Mouse (Mus musculus) hindbrain, embryonic 11.5 days (tissue): ENCODE results near the gene Olfr204. TPM values are rescaled to one million over a fixed set of nuclear protein-coding genes. Genes with fewer than 3 reads are reported as not detected.
"Not testable (repeated sequence)": the region's sequence is repeated elsewhere in the genome, so short reads cannot be mapped to it uniquely, and the experiment has no call there.

Source experiments
- ATAC-seq: fragments of 200-750 bp; cut with Nextera tagmentation; 2 replicates; pipeline ENCODE4 v1.8.0; 2017; ENCODE audit warnings: mild to moderate bottlenecking, moderate TSS enrichment, moderate library complexity; ENCODE audit not compliant: low FRiP score
- DNase-seq: peaks from one replicate; pipeline ENCODE4 v3.0.0-alpha.2; 2015; ENCODE audit warnings: low spot score
- H3K27ac ChIP-seq: fragments of 300-500 bp; sonication (generic); 2 replicates; pipeline ENCODE4 v1.5.1; 2014; ENCODE audit warnings: mild to moderate bottlenecking, low read depth, low read length
- H3K27me3 ChIP-seq: fragments of 300-500 bp; sonication (generic); 2 replicates; pipeline ENCODE4 v1.6.1; 2014; ENCODE audit warnings: mild to moderate bottlenecking, low read length, moderate library complexity, mixed read lengths; ENCODE audit not compliant: control insufficient read depth, insufficient read depth
- H3K36me3 ChIP-seq: fragments of 300-500 bp; sonication (generic); 2 replicates; pipeline ENCODE4 v1.6.1; 2014; ENCODE audit warnings: mild to moderate bottlenecking, low read length, moderate library complexity, mixed read lengths; ENCODE audit not compliant: control insufficient read depth, insufficient read depth
- H3K4me1 ChIP-seq: fragments of 300-500 bp; sonication (generic); replicated peaks from 2 replicates; pipeline ENCODE4 v1.6.1; 2014; ENCODE audit warnings: low read length, mixed read lengths; ENCODE audit not compliant: control insufficient read depth, insufficient read depth
- H3K4me2 ChIP-seq: fragments of 300-500 bp; sonication (generic); replicated peaks from 2 replicates; pipeline ENCODE4 v1.6.1; 2014; ENCODE audit warnings: mild to moderate bottlenecking, low read depth, low read length
- H3K4me3 ChIP-seq: fragments of 300-500 bp; sonication (generic); 2 replicates; pipeline ENCODE4 v1.5.1; 2014; ENCODE audit warnings: low read depth, low read length
- H3K9ac ChIP-seq: fragments of 300-500 bp; sonication (generic); 2 replicates; pipeline ENCODE4 v1.6.1; 2014; ENCODE audit warnings: low read depth, low read length
- H3K9me3 ChIP-seq: fragments of 300-500 bp; sonication (generic); 2 replicates; pipeline ENCODE4 v1.6.1; 2016; ENCODE audit warnings: low read length; ENCODE audit not compliant: control insufficient read depth
- WGBS: fragments of 180-500 bp; shearing (Covaris S2); extraction: QIAGEN DNeasy Blood & Tissue Kit; methylation state at CpG from one replicate; pipeline ENCODE4 v1.1.7; 2014; 5-methylcytosine and 5-hydroxymethylcytosine counted together
- polyA plus RNA-seq: library from polyadenylated mRNA; unstranded; fragments of >200 nt; fragmentation: Nextera tagmentation; extraction: Ambion mirVana; gene quantifications from 2 replicates; pipeline ENCODE4 v1.2.1, GENCODE M21; 2014

Olfr204 gene
- not detected in 2 replicates for polyA plus RNA-seq

DNA sequence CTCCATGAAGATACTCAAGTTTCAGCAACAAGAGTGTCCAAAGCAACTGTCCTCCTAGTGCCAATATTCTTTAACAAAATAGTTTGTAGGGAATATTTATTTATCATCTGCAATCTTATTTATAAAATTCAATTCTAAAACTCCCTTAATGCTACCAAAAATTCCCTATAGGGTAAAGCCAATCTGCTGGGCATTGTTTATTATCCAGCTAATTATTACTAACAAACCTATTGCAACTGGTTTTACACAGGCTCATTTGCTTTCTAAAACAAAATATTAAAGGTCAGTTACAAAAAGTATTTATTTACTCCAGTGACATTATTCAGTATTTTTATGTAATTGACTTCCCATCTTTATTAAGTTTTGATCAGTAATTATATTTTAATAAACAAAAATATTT lies at the start of gene Olfr204:
Gene Olfr204 (minus strand): TSS at position 101 of the 400 bp plus-strand sequence.
- Histone ChIP-seq H3K4me3 (no peak within 1 kb of the TSS), H3K4me2 (no peak within 1 kb of the TSS), H3K27me3 (no peaks in the 10 kb centered on the region), H3K27ac (no peak within 1 kb of the TSS), H3K9me3 (no peaks in the 10 kb centered on the region), H3K36me3 (no peaks in the 10 kb centered on the region), H3K4me1 (no peaks in the 10 kb centered on the region), H3K9ac (no peak within 1 kb of the TSS)
- no peak for ATAC-seq
- DNase-seq: no peak

DNA sequence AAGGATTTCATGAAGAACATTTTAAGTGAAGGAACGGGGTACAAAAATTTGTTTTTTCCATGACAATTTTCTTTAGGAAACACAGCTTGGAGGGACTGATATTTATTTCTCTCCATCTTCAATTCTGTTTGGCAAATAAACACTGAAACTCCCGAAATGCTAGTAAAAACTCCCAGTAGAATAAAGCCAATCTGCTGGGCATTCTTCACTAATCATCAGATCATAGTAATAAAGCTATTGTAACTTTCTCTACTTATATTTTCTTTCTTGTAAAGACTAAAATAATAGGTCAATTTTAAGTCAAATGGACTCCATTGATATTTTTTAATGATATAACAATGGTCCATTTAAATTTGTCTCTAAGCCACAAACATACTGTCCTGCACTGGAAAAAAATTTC lies 45.8 kb upstream of the Olfr204 start, which contains the start of gene Olfr209:
Gene Olfr209 (minus strand): TSS at position 101 of the 400 bp plus-strand sequence.
- H3K36me3 ChIP-seq: no peaks in the 10 kb centered on the region
- WGBS: 81% methylated on average over 2 of the region's 2 CpGs
- ATAC-seq: no peak
- no peak within 1 kb of the TSS for H3K9ac ChIP-seq
- H3K4me3 ChIP-seq: no peak within 1 kb of the TSS
- H3K27me3 ChIP-seq: no peaks in the 10 kb centered on the region
- no peak for DNase-seq
- H3K27ac ChIP-seq: no peak within 1 kb of the TSS
- H3K4me2 ChIP-seq: no peak within 1 kb of the TSS
- no peaks in the 10 kb centered on the region for H3K9me3 ChIP-seq
- no peaks in the 10 kb centered on the region for H3K4me1 ChIP-seq

DNA sequence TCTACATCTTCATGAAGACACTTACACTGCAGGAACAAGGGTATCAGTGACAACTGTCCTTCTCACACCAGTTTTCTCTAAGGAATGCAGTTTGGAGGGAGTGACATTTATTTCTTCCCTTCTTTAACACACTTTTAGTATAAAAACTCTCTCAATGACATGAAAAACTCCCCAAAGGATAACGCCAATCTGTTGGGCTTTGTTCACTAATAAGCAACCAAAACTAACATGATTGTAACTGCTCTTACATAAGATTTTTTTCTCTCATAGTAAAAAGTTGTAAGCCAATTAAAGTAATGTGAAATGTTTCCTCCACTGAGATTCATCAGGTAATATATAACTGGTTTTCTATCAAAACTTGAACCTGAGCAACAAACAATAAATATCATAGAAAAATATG lies 31.1 kb upstream of the Olfr204 start, which contains the start of gene Olfr206:
Gene Olfr206 (minus strand): TSS at position 101 of the 400 bp plus-strand sequence.
- Histone ChIP-seq H3K36me3 (no peaks in the 10 kb centered on the region), H3K9me3 (no peaks in the 10 kb centered on the region), H3K4me3 (no peak within 1 kb of the TSS), H3K9ac (no peak within 1 kb of the TSS), H3K27me3 (no peaks in the 10 kb centered on the region), H3K27ac (no peak within 1 kb of the TSS), H3K4me1 (no peaks in the 10 kb centered on the region), H3K4me2 (no peak within 1 kb of the TSS)
- WGBS: 92% methylated on average over 1 of the region's 1 CpGs
- DNase-seq (no peak), ATAC-seq (no peak)

DNA sequence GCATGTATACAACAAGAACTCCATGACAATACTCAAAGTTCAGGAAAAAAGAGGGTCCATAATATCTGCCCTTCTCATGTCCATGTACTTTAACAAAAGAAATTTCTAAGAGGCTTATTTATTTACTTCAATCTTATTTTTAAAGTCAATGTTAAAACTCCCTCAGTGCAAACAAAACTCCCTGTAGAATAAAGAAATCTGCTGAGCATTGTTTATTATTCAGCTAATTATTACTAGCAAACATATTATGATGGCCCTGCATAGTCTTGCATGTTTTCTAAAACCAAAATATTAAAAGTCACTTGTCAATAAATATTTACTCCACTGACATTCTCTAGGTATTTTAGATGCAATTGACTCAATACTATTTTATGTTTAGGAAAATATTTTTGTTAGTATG lies 13.0 kb upstream of the Olfr204 start, which contains the start of gene Olfr205:
Gene Olfr205 (minus strand): TSS at position 101 of the 400 bp plus-strand sequence.
- H3K27me3 ChIP-seq: no peaks in the 10 kb centered on the region
- no peak for ATAC-seq
- H3K9me3 ChIP-seq: no peaks in the 10 kb centered on the region
- H3K27ac ChIP-seq: no peak within 1 kb of the TSS
- H3K4me2 ChIP-seq: no peak within 1 kb of the TSS
- H3K36me3 ChIP-seq: no peaks in the 10 kb centered on the region
- H3K4me3 ChIP-seq: no peak within 1 kb of the TSS
- H3K9ac ChIP-seq: no peak within 1 kb of the TSS
- DNase-seq: no peak
- no peaks in the 10 kb centered on the region for H3K4me1 ChIP-seq

DNA sequence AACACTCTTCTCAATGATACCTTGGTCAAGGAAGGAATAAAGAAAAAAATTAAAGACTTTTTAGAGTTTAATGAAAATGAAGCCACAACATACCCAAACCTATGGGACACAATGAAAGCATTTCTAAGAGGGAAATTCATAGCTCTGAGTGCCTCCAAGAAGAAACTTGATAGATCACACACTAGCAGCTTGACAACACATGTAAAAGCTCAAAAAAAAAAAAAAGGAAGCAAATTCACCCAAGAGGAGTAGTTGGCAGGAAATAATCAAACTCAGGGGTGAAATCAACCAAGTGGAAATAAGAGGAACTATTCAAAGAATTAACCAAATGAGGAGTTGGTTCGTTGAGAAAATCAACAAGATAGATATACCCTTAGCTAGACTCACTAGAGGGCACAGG lies 5.2 kb upstream of the Olfr204 start:
- WGBS: 69% methylated on average over 1 of the region's 1 CpGs

DNA sequence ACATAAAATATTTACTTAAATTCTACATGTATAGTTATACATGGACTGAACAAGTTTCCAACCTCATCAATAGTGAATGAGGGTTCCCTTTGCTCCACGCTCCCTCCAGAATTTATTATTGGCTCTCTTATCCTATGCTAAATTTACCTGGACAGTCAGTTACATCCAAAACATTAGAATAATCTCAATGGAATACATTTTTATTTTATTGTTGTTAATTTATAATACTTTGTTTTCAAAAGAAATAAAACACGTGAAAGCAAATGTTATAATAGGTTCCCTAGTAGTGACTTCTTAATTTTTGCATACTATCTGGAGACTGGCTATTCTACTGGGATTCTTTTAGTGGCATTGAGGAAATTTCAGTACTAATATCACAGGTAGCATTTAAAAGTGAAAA lies 19.5 kb downstream of the Olfr204 start, which contains the start of gene Olfr203:
Gene Olfr203 (plus strand): TSS at position 301 of the 400 bp plus-strand sequence.
- ATAC-seq (no peak), DNase-seq (no peak)
- no peak within 1 kb of the TSS for H3K27ac ChIP-seq
- H3K9ac ChIP-seq: no peak within 1 kb of the TSS
- H3K4me1 ChIP-seq: no peaks in the 10 kb centered on the region
- no peak within 1 kb of the TSS for H3K4me3 ChIP-seq
- WGBS: 90% methylated on average over 2 of the region's 2 CpGs
- H3K4me2 ChIP-seq: no peak within 1 kb of the TSS
- H3K36me3 ChIP-seq: no peaks in the 10 kb centered on the region
- no peaks in the 10 kb centered on the region for H3K9me3 ChIP-seq
- H3K27me3 ChIP-seq: no peaks in the 10 kb centered on the region

More for the DNA sequence above, 5.2 kb upstream of the Olfr204 start:
- not testable (repeated sequence) for H3K36me3 ChIP-seq, H3K4me1 ChIP-seq, H3K4me2 ChIP-seq, H3K9me3 ChIP-seq, H3K27me3 ChIP-seq, H3K9ac ChIP-seq, ATAC-seq, H3K4me3 ChIP-seq, H3K27ac ChIP-seq, DNase-seq

DNA sequence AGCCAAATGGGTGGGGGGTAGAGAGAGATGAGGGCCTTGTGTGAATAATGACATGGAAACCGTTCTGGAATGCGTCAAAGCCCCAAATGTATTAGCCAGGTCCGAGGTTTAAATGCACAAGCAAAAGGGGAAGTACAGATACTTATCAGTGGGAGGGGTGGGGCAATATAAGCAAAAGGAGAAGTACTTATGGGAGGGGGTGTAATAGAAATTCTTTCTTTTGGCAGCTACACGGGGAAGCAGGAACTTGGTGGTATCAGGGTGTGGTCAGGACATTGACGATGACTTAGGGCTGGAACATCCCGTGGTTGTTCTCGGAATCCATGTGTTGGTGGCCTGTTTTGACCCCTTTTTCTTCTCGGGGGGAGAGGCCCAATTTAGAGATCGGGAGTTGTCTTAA lies 30.5 kb downstream of the Olfr204 start:
- not testable (repeated sequence) for ATAC-seq, H3K9ac ChIP-seq, DNase-seq, H3K4me3 ChIP-seq, H3K27me3 ChIP-seq, H3K4me1 ChIP-seq, H3K4me2 ChIP-seq, H3K9me3 ChIP-seq, H3K27ac ChIP-seq, H3K36me3 ChIP-seq
- WGBS: 82% methylated on average over 9 of the region's 9 CpGs

DNA sequence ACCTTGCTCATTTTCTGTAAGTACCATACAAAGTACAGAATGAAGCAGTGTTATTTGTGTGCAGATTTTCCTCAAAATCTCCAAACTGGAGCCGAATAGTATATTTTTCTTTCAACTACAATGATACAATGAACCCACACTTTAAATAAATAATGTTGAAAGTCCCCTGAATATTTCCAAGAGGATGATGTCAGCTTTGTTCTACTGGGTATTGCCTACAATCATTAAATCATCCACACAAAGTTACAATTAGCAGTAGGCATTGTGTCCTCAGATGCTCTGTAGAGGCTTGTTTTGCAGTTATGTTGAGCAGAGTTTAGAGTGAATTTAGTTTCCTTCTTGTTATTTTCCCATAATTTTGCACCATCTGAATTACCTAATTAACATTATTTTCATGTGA lies 31.4 kb downstream of the Olfr204 start, which contains the start of gene Olfr202:
Gene Olfr202 (minus strand): TSS at position 101 of the 400 bp plus-strand sequence.
- Histone ChIP-seq H3K4me1 (no peaks in the 10 kb centered on the region), H3K9ac (no peak within 1 kb of the TSS), H3K4me2 (no peak within 1 kb of the TSS), H3K27ac (no peak within 1 kb of the TSS), H3K4me3 (no peak within 1 kb of the TSS), H3K27me3 (no peaks in the 10 kb centered on the region), H3K9me3 (no peaks in the 10 kb centered on the region), H3K36me3 (no peaks in the 10 kb centered on the region)
- DNase-seq (no peak), ATAC-seq (no peak)
- 100% methylated on average over 1 of the region's 1 CpGs for WGBS

DNA sequence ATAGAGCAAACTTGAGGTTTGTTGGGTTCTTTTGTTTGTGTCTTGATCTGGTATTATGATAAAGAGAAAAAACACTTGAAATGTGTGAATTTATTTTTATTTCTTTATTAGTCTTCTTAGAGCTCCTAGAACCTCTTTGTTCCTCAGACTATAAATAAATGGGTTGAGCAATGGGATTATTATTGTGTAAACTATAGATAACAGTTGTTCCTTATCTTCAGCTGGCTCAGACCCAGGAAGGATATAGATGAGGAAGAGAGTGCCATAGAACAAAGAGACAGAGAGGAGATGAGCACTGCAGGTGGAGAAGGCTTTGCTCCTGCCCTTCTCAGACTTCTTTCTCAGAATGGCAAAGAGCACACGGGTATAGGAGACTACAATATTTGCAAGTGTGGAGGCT lies 34.6 kb downstream of the Olfr204 start:
- DNase-seq: no peak
- no peak overlapping the region for H3K9ac ChIP-seq
- no peak overlapping the region for H3K4me3 ChIP-seq
- WGBS: 79% methylated on average over 1 of the region's 1 CpGs
- H3K27me3 ChIP-seq: no peaks in the 10 kb centered on the region
- no peak overlapping the region for H3K27ac ChIP-seq
- no peaks in the 10 kb centered on the region for H3K9me3 ChIP-seq
- no peak for ATAC-seq
- no peaks in the 10 kb centered on the region for H3K4me1 ChIP-seq
- H3K36me3 ChIP-seq: no peaks in the 10 kb centered on the region
- H3K4me2 ChIP-seq: no peak overlapping the region
